Mouse (Mus musculus) liver, adult 2 months (tissue): ENCODE results near the gene Mbd4. TPM values are rescaled to one million over a fixed set of nuclear protein-coding genes. Genes with fewer than 3 reads are reported as not detected.
A peak's percentile ranks its signal among the peaks of the same experiment; 100 is the strongest.

Experiments used
- DNase-seq: peaks from one replicate; pipeline ENCODE4 v3.0.0-alpha.2; 2011; ENCODE audit warnings: low read depth, low spot score; ENCODE audit errors: extremely low read depth
- H3K27ac ChIP-seq: fragments of 200-500 bp; replicated peaks from 2 replicates; pipeline ENCODE4 v1.5.1; 2012; ENCODE audit warnings: low read depth, mild to moderate bottlenecking, control low read depth, inconsistent platforms, low read length; ENCODE audit not compliant: insufficient read depth
- H3K27me3 ChIP-seq: fragments of 200-500 bp; 2 replicates; pipeline ENCODE4 v1.6.1; 2012; ENCODE audit warnings: mild to moderate bottlenecking, moderate library complexity, low read length, inconsistent platforms; ENCODE audit not compliant: control insufficient read depth, insufficient read depth
- H3K36me3 ChIP-seq: fragments of 200-500 bp; 2 replicates; pipeline ENCODE4 v1.6.1; 2012; ENCODE audit warnings: low read length, inconsistent platforms; ENCODE audit not compliant: control insufficient read depth, insufficient read depth
- H3K4me1 ChIP-seq: fragments of 200-500 bp; 2 replicates; pipeline ENCODE4 v1.6.1; 2011; ENCODE audit warnings: low read length; ENCODE audit not compliant: control insufficient read depth, insufficient read depth
- H3K4me3 ChIP-seq: fragments of 200-500 bp; 2 replicates; pipeline ENCODE4 v1.5.1; 2011; ENCODE audit warnings: low read depth, mild to moderate bottlenecking, control low read depth, low read length, moderate library complexity; ENCODE audit not compliant: insufficient read depth
- H3K79me2 ChIP-seq: fragments of 200-500 bp; 2 replicates; pipeline ENCODE4 v1.6.1; 2012; ENCODE audit warnings: inconsistent platforms, mild to moderate bottlenecking, low read length, moderate library complexity; ENCODE audit not compliant: control insufficient read depth, insufficient read depth
- H3K9ac ChIP-seq: fragments of 200-500 bp; 2 replicates; pipeline ENCODE4 v1.6.1; 2012; ENCODE audit warnings: low read depth, mild to moderate bottlenecking, control low read depth, inconsistent platforms, low read length
- CTCF ChIP-seq: fragments of 200-500 bp; IDR thresholded peaks from 2 replicates; pipeline ENCODE4 v1.5.1; 2011; ENCODE audit warnings: low read depth, low read length, control low read depth
- POLR2A ChIP-seq: fragments of 200-500 bp; IDR thresholded peaks from 2 replicates; pipeline ENCODE4 v1.6.1; 2011; ENCODE audit warnings: low read length, control low read depth; ENCODE audit not compliant: insufficient read depth; ENCODE audit errors: extremely low read depth
- WGBS: fragments of 180-500 bp; shearing (Covaris S2); methylation state at CpG from one replicate; pipeline ENCODE4 v1.1.7; 2018; 5-methylcytosine and 5-hydroxymethylcytosine counted together
- polyA plus RNA-seq: library from polyadenylated mRNA; depleted of rRNA; stranded (reverse); fragments of >200 nt; gene quantifications from 2 replicates; pipeline ENCODE4 v1.2.3, GENCODE M21; 2012
- total RNA-seq: library from RNA; depleted of rRNA; stranded (reverse); fragments of >200 nt; gene quantifications from 2 replicates; pipeline ENCODE4 v1.2.3, GENCODE M21; 2014

The Mbd4 gene
- total and polyA plus RNA-seq, 2 experiments: 0.31 to 1.8 TPM

GRCm38 (mm10) chr6:115848598-115849304, 4.4 kb downstream of the Mbd4 start:
- Histone ChIP-seq H3K4me3 (no peak overlapping the region), H3K9ac (no peak overlapping the region), H3K27me3 (no peaks in the 10 kb centered on the region), H3K36me3 (no peaks in the 10 kb centered on the region), H3K27ac (no peak overlapping the region), H3K4me1 (peaks cover 4% of the 10 kb centered on the region; the same call in 1 of the 2 replicates), H3K79me2 (no peaks in the 10 kb centered on the region)
- 87% methylated on average over 10 of the region's 10 CpGs for WGBS
- TF ChIP-seq POLR2A: no peak
- TF ChIP-seq CTCF: no peak
- DNase-seq: no peak

- H3K9ac ChIP-seq: no peak overlapping the region
- H3K4me1 ChIP-seq: peaks cover 2% of the 10 kb centered on the region; the same call in 1 of the 2 replicates
- peak; percentile 53 for DNase-seq
- no peak overlapping the region for H3K4me3 ChIP-seq
- 23% methylated on average over 8 of the region's 8 CpGs for WGBS
- no peaks in the 10 kb centered on the region for H3K79me2 ChIP-seq
- H3K27ac ChIP-seq: no peak overlapping the region
- no peaks in the 10 kb centered on the region for H3K36me3 ChIP-seq
- H3K27me3 ChIP-seq: no peaks in the 10 kb centered on the region
- peak; percentile 57 for TF ChIP-seq CTCF
- TF ChIP-seq POLR2A: no peak
Measured at GRCm38 (mm10) chr6:115846640-115847411, 6.3 kb downstream of the Mbd4 start.

GRCm38 (mm10) chr6:115845006-115845405, 8.2 kb downstream of the Mbd4 start:
- TF ChIP-seq CTCF (no peak), POLR2A (no peak)
- H3K9ac ChIP-seq: no peak overlapping the region
- no peak overlapping the region for H3K27ac ChIP-seq
- peaks cover 2% of the 10 kb centered on the region; the same call in 1 of the 2 replicates for H3K4me1 ChIP-seq
- DNase-seq: peak; percentile 58
- WGBS: 37% methylated on average over 4 of the region's 4 CpGs
- H3K36me3 ChIP-seq: no peaks in the 10 kb centered on the region
- H3K27me3 ChIP-seq: no peaks in the 10 kb centered on the region
- H3K79me2 ChIP-seq: no peaks in the 10 kb centered on the region
- no peak overlapping the region for H3K4me3 ChIP-seq

- Histone ChIP-seq H3K36me3 (no peaks in the 10 kb centered on the region), H3K9ac (no peak overlapping the region), H3K4me3 (no peak overlapping the region), H3K4me1 (no peaks in the 10 kb centered on the region), H3K27me3 (no peaks in the 10 kb centered on the region), H3K79me2 (no peaks in the 10 kb centered on the region), H3K27ac (no peak overlapping the region)
- 72% methylated on average over 5 of the region's 5 CpGs for WGBS
- TF ChIP-seq CTCF: no peak
- TF ChIP-seq POLR2A: no peak
- no peak for DNase-seq
Measured at GRCm38 (mm10) chr6:115838745-115839144, 14.4 kb downstream of the Mbd4 start.

- WGBS: 3% methylated on average over 19 of the region's 19 CpGs
- H3K36me3 ChIP-seq: no peaks in the 10 kb centered on the region
- no peaks in the 10 kb centered on the region for H3K79me2 ChIP-seq
- DNase-seq: peak; percentile 76
- H3K4me3 ChIP-seq: peak within 1 kb of the TSS; percentile 21; the same call in 1 of the 2 replicates
- peak within 1 kb of the TSS; percentile 29; the same call in 1 of the 2 replicates for H3K9ac ChIP-seq
- H3K27me3 ChIP-seq: no peaks in the 10 kb centered on the region
- no peak within 1 kb of the TSS for H3K27ac ChIP-seq
- no peaks in the 10 kb centered on the region for H3K4me1 ChIP-seq
- TF ChIP-seq POLR2A (no peak), CTCF (no peak)
Measured at GRCm38 (mm10) chr6:115838161-115838597, 15.0 kb downstream of the Mbd4 start, which contains the start of gene Efcab12. TSS of gene Efcab12 (minus strand) at chr6:115838412.

GRCm38 (mm10) chr6:115833861-115834260, 19.3 kb downstream of the Mbd4 start:
- no peak overlapping the region for H3K4me3 ChIP-seq
- DNase-seq: no peak
- no peak overlapping the region for H3K9ac ChIP-seq
- H3K79me2 ChIP-seq: no peaks in the 10 kb centered on the region
- no peak for TF ChIP-seq POLR2A
- no peak for TF ChIP-seq CTCF
- H3K27ac ChIP-seq: no peak overlapping the region
- no peaks in the 10 kb centered on the region for H3K36me3 ChIP-seq
- no peaks in the 10 kb centered on the region for H3K4me1 ChIP-seq
- H3K27me3 ChIP-seq: no peaks in the 10 kb centered on the region
